Mouse (Mus musculus) gastrocnemius, adult 2 months (tissue): Measurements from ENCODE around the gene Ptch2. TPM values are rescaled to one million over a fixed set of nuclear protein-coding genes. Genes with fewer than 3 reads are reported as not detected.
A peak's percentile ranks its signal among the peaks of the same experiment; 100 is the strongest.

ENCODE experiments used
- DNase-seq: peaks from one replicate; pipeline ENCODE4 v3.0.0; 2022
- H3K27ac ChIP-seq: fragments of 200-600 bp; 2 replicates; pipeline ENCODE4 v1.8.1; 2022; ENCODE audit warnings: mild to moderate bottlenecking
- H3K4me3 ChIP-seq: fragments of 200-600 bp; 2 replicates; pipeline ENCODE4 v1.8.1; 2022; ENCODE audit warnings: mild to moderate bottlenecking, moderate library complexity
- CTCF ChIP-seq: fragments of 200-600 bp; IDR thresholded peaks from 2 replicates; pipeline ENCODE4 v1.8.1; 2022; ENCODE audit warnings: antibody characterized with exemption, mild to moderate bottlenecking, moderate library complexity
- intact Hi-C: fragments of 180-260 bp; cut with DNase I; formaldehyde crosslinking; loops from one replicate; pipeline ENCODE4 v1.15.1; 2025
- long read RNA-seq, 2 experiments: library from polyadenylated mRNA; stranded (forward); transcript quantifications; one replicate each; pipeline ENCODE4 v2.0.0; 2021
- total RNA-seq, 2 experiments: library from RNA; stranded (reverse); gene quantifications; 2 replicates each; pipeline ENCODE4 v1.2.3; 2021

The Ptch2 gene
- under 1 TPM; 0.22 to 0.54 TPM for total RNA-seq
- long read RNA-seq, experiment 1 = 0 reads
- long read RNA-seq, experiment 2, partial matches to known transcripts = 0 of 1 reads
- long read RNA-seq, experiment 2, other reads (novel, unspliced or antisense) = 1 of 1 reads

DNA sequence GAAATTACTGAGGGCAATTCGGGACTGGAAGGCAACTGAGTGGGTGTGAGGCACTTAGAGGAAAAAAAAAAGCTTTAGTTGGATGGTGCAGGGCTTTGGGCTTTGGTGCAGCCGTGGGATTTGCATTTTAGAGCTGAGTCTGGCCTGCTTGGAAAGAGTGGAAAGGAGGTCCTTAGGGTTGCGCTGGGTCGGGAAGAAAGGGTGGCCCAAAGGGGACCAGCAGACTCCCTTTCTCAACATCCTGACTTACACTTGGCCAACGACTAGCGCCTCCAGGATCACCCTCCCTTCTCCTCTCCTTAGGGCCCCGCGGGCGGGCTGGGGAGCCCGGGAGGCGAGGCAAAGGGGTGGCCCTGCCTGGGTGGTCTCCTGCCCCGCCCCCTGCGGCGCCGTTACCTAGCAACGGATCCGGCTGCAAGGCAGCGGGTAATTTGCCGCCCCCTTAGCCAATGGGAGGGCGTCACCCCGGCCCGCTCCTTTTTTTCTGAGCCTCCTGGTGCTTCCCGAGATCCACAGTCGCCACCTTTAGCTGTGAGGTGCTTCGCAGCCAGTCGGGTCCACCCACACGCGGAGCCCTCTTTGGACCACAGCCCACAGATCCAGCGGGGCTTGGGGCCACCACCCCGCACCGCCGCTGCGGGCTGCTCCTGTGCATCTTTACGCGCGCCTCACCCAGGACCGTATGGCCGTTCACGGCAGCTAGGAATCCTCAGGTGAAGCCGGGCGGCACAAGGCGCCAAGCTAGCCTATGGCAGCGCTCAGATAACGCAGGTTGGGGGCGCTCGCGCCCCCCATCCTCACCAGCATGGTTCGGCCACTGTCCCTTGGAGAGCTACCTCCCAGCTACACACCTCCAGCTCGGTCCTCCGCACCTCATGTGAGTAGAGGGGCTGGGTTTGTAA lies at the start of gene Ptch2:
Gene Ptch2 (plus strand): TSS at position 525 of the 902 bp plus-strand sequence.
- DNase-seq = peak; percentile 81
- Histone ChIP-seq H3K27ac (peak within 1 kb of the TSS; percentile 66), H3K4me3 (peak within 1 kb of the TSS; percentile 76)
- no peak for TF ChIP-seq CTCF
- intact Hi-C loops = no loop called here

DNA sequence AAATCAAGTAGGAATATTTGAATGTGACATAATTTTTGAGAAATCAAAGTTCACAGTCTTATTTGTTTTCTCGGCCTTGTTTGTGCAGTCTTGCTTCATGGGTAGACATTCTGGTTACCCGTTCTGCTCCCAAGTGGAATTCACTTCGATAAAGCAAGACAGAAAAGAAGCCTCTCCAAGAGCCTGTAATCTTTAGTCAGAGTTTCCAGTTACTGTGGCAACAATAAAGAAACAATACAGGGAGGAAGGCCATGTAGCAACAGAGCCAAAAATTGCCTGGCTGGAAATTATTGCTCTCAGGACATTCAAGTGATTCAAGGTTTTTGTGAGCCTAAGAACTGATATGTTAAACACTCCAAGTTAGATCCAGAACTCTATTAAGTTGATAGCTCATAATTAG lies 47.0 kb upstream of the Ptch2 start:
- TF ChIP-seq CTCF = no peak
- H3K4me3 ChIP-seq = no peak overlapping the region
- intact Hi-C loops = no loop called here
- H3K27ac ChIP-seq = peak overlapping the region; percentile 73
- peak; percentile 31 for DNase-seq

DNA sequence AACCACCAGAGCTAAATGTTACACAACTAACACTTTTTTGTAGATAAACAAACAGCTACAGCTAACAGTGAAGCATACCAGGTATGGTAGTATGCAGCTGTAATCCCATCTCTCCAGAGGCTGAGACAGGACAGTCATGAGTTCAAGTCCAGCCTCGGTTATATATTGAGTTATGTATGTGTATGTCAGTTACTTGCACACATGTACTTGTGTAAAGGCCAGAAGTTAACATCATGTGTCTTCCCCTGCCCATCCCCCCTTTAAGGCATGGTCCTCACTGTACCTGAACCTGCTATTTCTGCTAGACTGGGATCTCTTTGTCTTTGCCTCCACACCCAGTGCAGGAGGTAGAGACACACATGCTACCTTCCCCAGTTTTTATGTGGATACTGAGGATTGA lies 46.4 kb upstream of the Ptch2 start:
- H3K27ac ChIP-seq = peak overlapping the region; percentile 73; the same call in 1 of the 2 replicates
- intact Hi-C loops = no loop called here
- no peak overlapping the region for H3K4me3 ChIP-seq
- no peak for TF ChIP-seq CTCF
- no peak for DNase-seq

GRCm38 (mm10) chr4:117052626-117053025 lies 43.2 kb upstream of the Ptch2 start:
- Histone ChIP-seq H3K27ac (peak overlapping the region; percentile 46; the same call in 1 of the 2 replicates), H3K4me3 (no peak overlapping the region)
- TF ChIP-seq CTCF = no peak
- peak; percentile 29 for DNase-seq
- intact Hi-C loops = no loop called here

- intact Hi-C loops = no loop called here
- TF ChIP-seq CTCF = no peak
- DNase-seq = no peak
- Histone ChIP-seq H3K27ac (peak overlapping the region; percentile 43; the same call in 1 of the 2 replicates), H3K4me3 (no peak overlapping the region)
Measured at GRCm38 (mm10) chr4:117053956-117054355, 41.9 kb upstream of the Ptch2 start.

GRCm38 (mm10) chr4:117056102-117056501 lies 39.8 kb upstream of the Ptch2 start:
- no peak for DNase-seq
- TF ChIP-seq CTCF = no peak
- intact Hi-C loops = no loop called here
- no peak overlapping the region for H3K27ac ChIP-seq
- no peak overlapping the region for H3K4me3 ChIP-seq

DNA sequence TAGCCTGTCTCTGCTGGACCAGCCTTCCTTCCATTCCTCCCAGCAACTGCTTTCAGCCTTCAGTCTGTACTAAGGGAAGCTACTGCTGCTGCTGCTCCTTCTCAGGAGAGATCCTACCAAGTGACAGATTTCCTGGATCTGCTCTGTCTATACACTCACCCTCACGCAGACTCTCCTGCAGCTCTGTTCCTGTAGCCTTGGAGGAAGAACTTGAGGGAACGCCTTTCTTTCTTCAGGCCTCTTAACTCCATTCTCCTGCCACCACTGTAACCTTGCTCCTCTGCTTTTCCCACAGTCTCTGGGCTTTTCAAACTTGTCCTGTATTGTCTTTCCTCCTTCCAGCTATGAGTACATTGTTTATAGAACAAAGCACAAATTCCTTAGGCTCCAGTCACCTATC lies 39.4 kb upstream of the Ptch2 start:
- TF ChIP-seq CTCF = no peak
- H3K4me3 ChIP-seq = no peak overlapping the region
- intact Hi-C loops = no loop called here
- no peak for DNase-seq
- no peak overlapping the region for H3K27ac ChIP-seq

GRCm38 (mm10) chr4:117058512-117058911 lies 37.4 kb upstream of the Ptch2 start:
- no peak for TF ChIP-seq CTCF
- DNase-seq = no peak
- H3K4me3 ChIP-seq = no peak overlapping the region
- intact Hi-C loops = no loop called here
- no peak overlapping the region for H3K27ac ChIP-seq

GRCm38 (mm10) chr4:117062700-117063390 lies 33.0 kb upstream of the Ptch2 start:
- intact Hi-C loops = no loop called here
- peak overlapping the region; percentile 49; the same call in 1 of the 2 replicates for H3K27ac ChIP-seq
- peak; percentile 22 for DNase-seq
- no peak for TF ChIP-seq CTCF
- no peak overlapping the region for H3K4me3 ChIP-seq

DNA sequence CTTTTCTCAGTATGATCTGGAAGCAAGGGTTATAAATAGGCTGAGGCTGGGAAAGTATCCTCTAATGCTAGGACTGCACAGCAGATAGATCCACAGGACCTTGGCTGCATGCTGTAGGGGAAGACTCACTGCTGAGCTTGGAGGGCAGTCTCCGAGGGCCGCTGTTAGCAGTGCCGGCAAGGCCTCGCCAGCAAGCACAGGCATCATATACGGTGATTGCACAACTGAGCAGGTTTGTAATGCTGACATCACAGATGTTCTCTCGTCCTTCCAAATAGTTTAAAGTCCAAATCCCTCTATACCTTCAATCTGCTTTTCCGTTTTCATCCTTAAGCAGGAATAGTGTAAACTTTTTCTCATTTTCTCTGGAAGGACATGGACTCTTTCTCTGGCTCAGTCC lies 27.8 kb upstream of the Ptch2 start:
- intact Hi-C loops = no loop called here
- no peak for DNase-seq
- H3K27ac ChIP-seq = peak overlapping the region; percentile 51; the same call in 1 of the 2 replicates
- TF ChIP-seq CTCF = no peak
- no peak overlapping the region for H3K4me3 ChIP-seq

DNA sequence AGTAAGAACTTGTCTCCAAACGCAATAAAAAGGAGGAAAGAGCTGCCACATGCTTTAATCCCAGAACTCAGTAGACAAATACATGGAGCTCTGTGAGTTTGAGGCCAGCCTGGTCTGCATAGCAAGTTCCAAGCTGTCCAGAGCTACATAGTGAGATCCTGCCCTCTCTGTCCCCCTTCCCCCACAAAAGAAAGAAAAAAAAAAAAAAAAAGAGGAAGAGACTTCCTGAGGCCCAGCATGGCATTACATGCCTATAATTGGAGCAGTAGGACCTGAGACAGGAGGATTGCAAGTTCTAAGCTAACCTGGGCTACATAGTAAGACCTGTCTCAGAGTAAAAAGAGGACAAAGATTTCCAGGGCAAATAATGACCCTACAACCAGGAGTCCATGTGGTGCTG lies 26.2 kb upstream of the Ptch2 start:
- intact Hi-C loops = no loop called here
- no peak for DNase-seq
- no peak for TF ChIP-seq CTCF
- no peak overlapping the region for H3K4me3 ChIP-seq
- no peak overlapping the region for H3K27ac ChIP-seq

DNA sequence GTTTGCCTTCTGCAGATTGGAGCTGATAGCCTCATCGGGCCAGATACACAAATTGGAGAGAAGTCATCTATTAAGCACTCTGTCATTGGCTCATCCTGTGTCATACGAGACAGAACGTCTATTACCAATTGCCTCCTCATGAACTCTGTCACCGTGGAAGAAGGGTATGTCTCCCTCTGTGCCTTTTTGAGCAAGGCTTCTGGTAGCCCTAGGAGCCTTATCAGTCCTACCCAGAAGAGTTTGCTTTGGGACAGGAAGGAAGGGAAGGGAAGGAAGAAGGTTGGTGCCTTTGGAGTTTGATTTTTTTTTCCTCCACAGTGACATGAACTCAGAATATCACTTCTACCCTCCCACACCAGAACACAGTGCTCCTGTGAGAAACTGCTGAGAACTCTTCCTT lies 25.3 kb upstream of the Ptch2 start:
- no peak for TF ChIP-seq CTCF
- H3K4me3 ChIP-seq = no peak overlapping the region
- H3K27ac ChIP-seq = no peak overlapping the region
- no peak for DNase-seq
- intact Hi-C loops = no loop called here

GRCm38 (mm10) chr4:117071183-117071582 lies 24.7 kb upstream of the Ptch2 start:
- DNase-seq = no peak
- intact Hi-C loops = no loop called here
- TF ChIP-seq CTCF = no peak
- Histone ChIP-seq H3K27ac (no peak overlapping the region), H3K4me3 (no peak overlapping the region)
